In the genomic region with DNA sequence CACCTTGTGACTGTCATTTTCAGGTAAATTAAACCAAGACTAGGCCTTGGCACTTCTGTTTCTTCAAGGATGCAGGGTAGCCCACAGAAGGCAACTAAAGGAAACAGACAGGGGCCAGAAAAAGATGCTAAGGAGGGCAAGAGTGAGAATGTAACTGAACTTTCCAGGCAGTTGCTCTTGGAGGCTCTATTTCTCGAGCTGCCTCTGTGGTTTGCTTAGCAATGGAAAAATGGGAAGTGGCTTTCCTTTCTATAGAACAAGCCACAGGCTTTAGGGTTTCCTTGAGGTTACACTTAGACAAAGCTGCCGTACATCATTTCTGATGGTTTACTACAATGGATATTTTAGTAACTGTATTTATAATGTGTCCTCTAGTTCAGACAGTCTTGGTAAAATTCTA, we compare ENCODE assay signal across 27 mouse cellular contexts.
DNase-seq lines count a peak whose midpoint lies in the region; ATAC-seq and TF ChIP-seq lines count a peak whose summit lies in the region.
"Had no signal": no experiment of that assay in that cellular context is flagged by ENCODE, and none has a peak within 500 bp of the region (broad histone marks: within the 10 kb centered on the region; RNA-seq: fewer than 3 reads in every experiment).

No protein-coding gene starts in this region.

- TF ChIP-seq CTCF in hindbrain, postnatal 0 days (IDR thresholded peaks at IDR 0.05; ENCODE audit: low read depth): no peak

- DNase-seq in heart, adult 11 months: peak; percentile 11
- DNase-seq in yolk sac, embryonic 10.5 days (ENCODE audit: low spot score): no peak
- DNase-seq in hindbrain, postnatal 0 days (ENCODE audit: low spot score): no peak
- DNase-seq in gastrocnemius, postnatal 4 days (ENCODE audit: low spot score in 2 of 2): no peak
- DNase-seq: adrenal gland, postnatal 10 days; adrenal gland, postnatal 36 days; cerebellum, adult 18-20 months; cerebellum, adult 9-10 months; cerebellum, postnatal 14 days; embryo, embryonic 11 days; forebrain, postnatal 0 days; gastrocnemius, postnatal 14 days; heart, postnatal 10 days; heart, postnatal 36 days had no signal

- WGBS in heart, embryonic 11.5 days (ENCODE audit: insufficient replicate concordance): 70% methylated on average over 2 of the region's 2 CpGs
- 85% methylated on average over 2 of the region's 2 CpGs for WGBS in hindbrain, postnatal 0 days

- no peak overlapping the region for H3K27ac ChIP-seq in heart, embryonic 11.5 days (ENCODE audit: low read depth, low read length)
- H3K27ac ChIP-seq in hindbrain, postnatal 0 days: no peak overlapping the region
- H3K27ac ChIP-seq: embryonic facial prominence, embryonic 10.5 days; embryonic facial prominence, embryonic 13.5 days; forebrain, embryonic 13.5 days; heart, embryonic 15.5 days; hindbrain, embryonic 14.5 days had no signal

- H3K4me1 ChIP-seq in heart, embryonic 11.5 days (ENCODE audit: control insufficient read depth, insufficient read depth, low read length): no peaks in the 10 kb centered on the region
- H3K4me1 ChIP-seq in megakaryocyte, embryonic 14.5 days: peaks cover 20% of the 10 kb centered on the region
- H3K4me1 ChIP-seq in hindbrain, postnatal 0 days (ENCODE audit: insufficient read depth, low read length): no peaks in the 10 kb centered on the region
- H3K4me1 ChIP-seq: embryonic facial prominence, embryonic 10.5 days; embryonic facial prominence, embryonic 13.5 days; heart, embryonic 12.5 days; heart, embryonic 15.5 days had no signal

- no peak overlapping the region for H3K4me3 ChIP-seq in heart, embryonic 11.5 days (ENCODE audit: low read depth, low read length)
- H3K4me3 ChIP-seq in megakaryocyte, embryonic 14.5 days (replicated peaks): peak overlapping the region; percentile 38
- no peak overlapping the region for H3K4me3 ChIP-seq in hindbrain, postnatal 0 days (ENCODE audit: low read length)
- H3K4me3 ChIP-seq: embryonic facial prominence, embryonic 10.5 days; embryonic facial prominence, embryonic 13.5 days; erythroblast, embryonic 14.5 days; forebrain, embryonic 13.5 days; heart, embryonic 12.5 days; heart, embryonic 15.5 days had no signal

- no peak overlapping the region for H3K4me2 ChIP-seq in heart, embryonic 11.5 days
- no peak overlapping the region for H3K4me2 ChIP-seq in hindbrain, postnatal 0 days (ENCODE audit: low read depth, low read length)
- H3K4me2 ChIP-seq: embryonic facial prominence, embryonic 13.5 days; forebrain, embryonic 13.5 days; heart, embryonic 12.5 days; heart, embryonic 15.5 days; hindbrain, embryonic 14.5 days had no signal

- H3K9ac ChIP-seq in heart, embryonic 11.5 days (ENCODE audit: low read depth, low read length): no peak overlapping the region
- H3K9ac ChIP-seq in hindbrain, postnatal 0 days (replicated peaks; ENCODE audit: low read length): no peak overlapping the region
- H3K9ac ChIP-seq: embryonic facial prominence, embryonic 13.5 days; forebrain, embryonic 13.5 days; forebrain, postnatal 0 days; heart, embryonic 12.5 days; heart, embryonic 15.5 days; hindbrain, embryonic 14.5 days had no signal

- H3K27me3 ChIP-seq in heart, embryonic 11.5 days (ENCODE audit: control insufficient read depth, insufficient read depth, low read length): no peaks in the 10 kb centered on the region
- H3K27me3 ChIP-seq in megakaryocyte, embryonic 14.5 days (replicated peaks): peaks cover 21% of the 10 kb centered on the region
- H3K27me3 ChIP-seq in hindbrain, postnatal 0 days (ENCODE audit: insufficient read depth, low read length): no peaks in the 10 kb centered on the region
- H3K27me3 ChIP-seq: embryonic facial prominence, embryonic 13.5 days; forebrain, embryonic 13.5 days; heart, embryonic 12.5 days; heart, embryonic 15.5 days had no signal

- H3K9me3 ChIP-seq in heart, embryonic 11.5 days (replicated peaks; ENCODE audit: control insufficient read depth, low read length): no peaks in the 10 kb centered on the region
- H3K9me3 ChIP-seq in megakaryocyte, embryonic 14.5 days: no peaks in the 10 kb centered on the region
- H3K9me3 ChIP-seq in hindbrain, postnatal 0 days (ENCODE audit: low read length): no peaks in the 10 kb centered on the region
- H3K9me3 ChIP-seq: embryonic facial prominence, embryonic 10.5 days; embryonic facial prominence, embryonic 13.5 days; forebrain, embryonic 13.5 days; heart, embryonic 12.5 days; heart, embryonic 15.5 days had no signal

- no peak for ATAC-seq in heart, embryonic 11.5 days (replicated peaks; ENCODE audit: insufficient number of reproducible peaks, low FRiP score, low TSS enrichment)
- peak; percentile 88 for ATAC-seq in common myeloid progenitor, adult 5-6 weeks (replicated peaks; ENCODE audit: low read depth, poor library complexity, severe bottlenecking)
- ATAC-seq in granulocyte monocyte progenitor cell, adult 5-6 weeks (replicated peaks; ENCODE audit: poor library complexity, severe bottlenecking): peak; percentile 76
- no peak for ATAC-seq in hindbrain, postnatal 0 days
- ATAC-seq: activated CD4-positive, CD25-positive, alpha-beta regulatory T cell, adult 4 months; forebrain, embryonic 13.5 days; forebrain, postnatal 0 days; intestine, postnatal 0 days had no signal

- H3K36me3 ChIP-seq in heart, embryonic 11.5 days (ENCODE audit: control insufficient read depth, insufficient read depth, low read length): no peaks in the 10 kb centered on the region
- H3K36me3 ChIP-seq in megakaryocyte, embryonic 14.5 days (replicated peaks; ENCODE audit: low read length): no peaks in the 10 kb centered on the region
- H3K36me3 ChIP-seq in hindbrain, postnatal 0 days (ENCODE audit: insufficient read depth, low read length): no peaks in the 10 kb centered on the region
- H3K36me3 ChIP-seq: embryonic facial prominence, embryonic 10.5 days; embryonic facial prominence, embryonic 13.5 days; heart, embryonic 12.5 days; heart, embryonic 15.5 days had no signal

Comparison
In these comparisons a context has a peak if more than half of its experiments do, and no peak if none do; other contexts are left out.
1. ATAC-seq: peak in common myeloid progenitor, adult 5-6 weeks (single experiment) and granulocyte monocyte progenitor cell, adult 5-6 weeks (single experiment); none in heart, embryonic 11.5 days (single experiment) and hindbrain, postnatal 0 days (single experiment).